Mouse (Mus musculus): ENCODE results near the gene Zfp988. TPM values are rescaled to one million over a fixed set of nuclear protein-coding genes. Genes with fewer than 3 reads are reported as not detected.
A peak's percentile ranks its signal among the peaks of the same experiment; 100 is the strongest.
"Not testable (repeated sequence)": the region's sequence is repeated elsewhere in the genome, so short reads cannot be mapped to it uniquely, and the experiment has no call there.

Gene Zfp988
- not detected in 2 replicates for polyA plus RNA-seq (2015; fragmentation: Nextera tagmentation; extraction: Ambion mirVana)

- not testable (repeated sequence) for H3K27me3 ChIP-seq (replicated peaks; ENCODE audit: insufficient read depth, low read length); ATAC-seq; H3K4me1 ChIP-seq (ENCODE audit: insufficient read depth, low read depth, low read length); H3K4me3 ChIP-seq (ENCODE audit: low read depth, low read length); H3K27ac ChIP-seq (ENCODE audit: low read length); H3K4me2 ChIP-seq (replicated peaks; ENCODE audit: low read depth, low read length); H3K9ac ChIP-seq (replicated peaks; ENCODE audit: low read depth); H3K9me3 ChIP-seq (ENCODE audit: low read length); H3K36me3 ChIP-seq (ENCODE audit: insufficient read depth, low read length)
- 86% methylated on average over 6 of the region's 6 CpGs for WGBS
- peak; percentile 4 for DNase-seq (ENCODE audit: low spot score)
These were observed at the start of gene Zfp988 for GRCm38 (mm10) chr4:147305436-147305835. Zfp988 (plus strand) TSS chr4:147305674.

GRCm38 (mm10) chr4:147262708-147263107 lies 42.8 kb upstream of the Zfp988 start:
- H3K4me3 ChIP-seq (ENCODE audit: low read depth, low read length); H3K27ac ChIP-seq (ENCODE audit: low read length); H3K9ac ChIP-seq (replicated peaks; ENCODE audit: low read depth); ATAC-seq; H3K36me3 ChIP-seq (ENCODE audit: insufficient read depth, low read length); H3K4me2 ChIP-seq (replicated peaks; ENCODE audit: low read depth, low read length); DNase-seq (ENCODE audit: low spot score); H3K27me3 ChIP-seq (replicated peaks; ENCODE audit: insufficient read depth, low read length); H3K9me3 ChIP-seq (ENCODE audit: low read length); H3K4me1 ChIP-seq (ENCODE audit: insufficient read depth, low read depth, low read length): not testable (repeated sequence)
- 88% methylated on average over 2 of the region's 3 CpGs for WGBS

- H3K27me3 ChIP-seq (replicated peaks; ENCODE audit: insufficient read depth, low read length); H3K9ac ChIP-seq (replicated peaks; ENCODE audit: low read depth); H3K9me3 ChIP-seq (ENCODE audit: low read length); H3K4me1 ChIP-seq (ENCODE audit: insufficient read depth, low read depth, low read length); H3K4me2 ChIP-seq (replicated peaks; ENCODE audit: low read depth, low read length); H3K36me3 ChIP-seq (ENCODE audit: insufficient read depth, low read length); H3K4me3 ChIP-seq (ENCODE audit: low read depth, low read length); ATAC-seq; DNase-seq (ENCODE audit: low spot score); H3K27ac ChIP-seq (ENCODE audit: low read length): not testable (repeated sequence)
- 89% methylated on average over 16 of the region's 17 CpGs for WGBS
These were observed 38.2 kb upstream of the Zfp988 start for GRCm38 (mm10) chr4:147267302-147267701.

- ATAC-seq; H3K36me3 ChIP-seq (ENCODE audit: insufficient read depth, low read length); DNase-seq (ENCODE audit: low spot score); H3K4me3 ChIP-seq (ENCODE audit: low read depth, low read length); H3K27me3 ChIP-seq (replicated peaks; ENCODE audit: insufficient read depth, low read length); H3K27ac ChIP-seq (ENCODE audit: low read length); H3K9me3 ChIP-seq (ENCODE audit: low read length); H3K9ac ChIP-seq (replicated peaks; ENCODE audit: low read depth); H3K4me1 ChIP-seq (ENCODE audit: insufficient read depth, low read depth, low read length); H3K4me2 ChIP-seq (replicated peaks; ENCODE audit: low read depth, low read length): not testable (repeated sequence)
- 87% methylated on average over 25 of the region's 25 CpGs for WGBS
These were observed 36.7 kb upstream of the Zfp988 start for GRCm38 (mm10) chr4:147268735-147269134.

GRCm38 (mm10) chr4:147270026-147270425 lies 35.4 kb upstream of the Zfp988 start:
- H3K9me3 ChIP-seq (ENCODE audit: low read length); H3K4me3 ChIP-seq (ENCODE audit: low read depth, low read length); H3K4me1 ChIP-seq (ENCODE audit: insufficient read depth, low read depth, low read length); DNase-seq (ENCODE audit: low spot score); H3K9ac ChIP-seq (replicated peaks; ENCODE audit: low read depth); H3K4me2 ChIP-seq (replicated peaks; ENCODE audit: low read depth, low read length); H3K27ac ChIP-seq (ENCODE audit: low read length); H3K36me3 ChIP-seq (ENCODE audit: insufficient read depth, low read length); ATAC-seq; H3K27me3 ChIP-seq (replicated peaks; ENCODE audit: insufficient read depth, low read length): not testable (repeated sequence)
- 78% methylated on average over 4 of the region's 4 CpGs for WGBS

- H3K27ac ChIP-seq (ENCODE audit: low read length); H3K4me3 ChIP-seq (ENCODE audit: low read depth, low read length); H3K4me2 ChIP-seq (replicated peaks; ENCODE audit: low read depth, low read length); ATAC-seq; H3K4me1 ChIP-seq (ENCODE audit: insufficient read depth, low read depth, low read length); DNase-seq (ENCODE audit: low spot score); H3K9me3 ChIP-seq (ENCODE audit: low read length); H3K27me3 ChIP-seq (replicated peaks; ENCODE audit: insufficient read depth, low read length); H3K36me3 ChIP-seq (ENCODE audit: insufficient read depth, low read length); H3K9ac ChIP-seq (replicated peaks; ENCODE audit: low read depth): not testable (repeated sequence)
- WGBS = 85% methylated on average over 11 of the region's 13 CpGs
These were observed 33.9 kb upstream of the Zfp988 start for GRCm38 (mm10) chr4:147271601-147272000.

DNA sequence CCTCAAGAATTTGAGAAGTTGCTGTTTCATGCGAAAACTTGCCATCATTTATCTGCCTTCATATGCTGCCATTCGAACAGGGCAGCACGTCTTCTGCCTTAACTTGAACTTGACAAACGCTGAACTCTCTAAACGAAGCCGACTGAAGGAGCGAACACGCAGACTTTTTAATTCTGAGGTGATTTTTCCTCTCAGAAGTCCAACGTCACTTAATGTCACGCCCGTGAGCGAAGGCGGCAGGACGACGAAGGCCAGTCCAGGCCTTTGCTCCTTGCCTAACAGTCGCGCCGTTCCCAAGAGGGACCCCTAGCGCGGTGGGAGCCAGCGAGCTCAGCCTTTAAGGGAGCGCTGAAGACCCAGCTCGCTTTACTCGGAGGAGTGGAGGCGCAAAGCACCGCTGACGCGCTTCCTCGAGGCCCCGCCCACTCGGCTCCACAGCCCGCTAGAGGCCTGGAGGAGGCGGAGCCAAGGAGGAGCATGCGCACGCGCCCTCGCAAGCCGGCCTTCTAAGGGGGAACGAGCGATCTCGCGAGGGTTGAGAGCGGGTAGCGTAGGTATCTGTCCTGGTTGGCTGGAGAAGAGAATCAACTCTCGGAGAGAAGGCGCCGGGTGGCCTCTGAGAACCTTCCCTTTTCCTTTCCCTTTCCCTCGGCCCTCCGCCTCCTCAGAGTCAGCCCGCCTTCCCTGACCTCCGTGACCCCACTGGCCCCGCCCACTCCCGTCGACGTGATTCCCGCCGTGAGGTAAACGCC lies 30.3 kb upstream of the Zfp988 start:
- H3K9ac ChIP-seq (replicated peaks; ENCODE audit: low read depth); H3K27ac ChIP-seq (ENCODE audit: low read length); H3K4me1 ChIP-seq (ENCODE audit: insufficient read depth, low read depth, low read length); DNase-seq (ENCODE audit: low spot score); H3K36me3 ChIP-seq (ENCODE audit: insufficient read depth, low read length); H3K4me2 ChIP-seq (replicated peaks; ENCODE audit: low read depth, low read length); H3K9me3 ChIP-seq (ENCODE audit: low read length); H3K4me3 ChIP-seq (ENCODE audit: low read depth, low read length); H3K27me3 ChIP-seq (replicated peaks; ENCODE audit: insufficient read depth, low read length): not testable (repeated sequence)
- 41% methylated on average over 47 of the region's 58 CpGs for WGBS
- peak; percentile 52; the same call in 1 of the 2 replicates for ATAC-seq

- not testable (repeated sequence) for H3K9ac ChIP-seq (replicated peaks; ENCODE audit: low read depth); H3K27me3 ChIP-seq (replicated peaks; ENCODE audit: insufficient read depth, low read length); H3K27ac ChIP-seq (ENCODE audit: low read length); H3K9me3 ChIP-seq (ENCODE audit: low read length); H3K4me3 ChIP-seq (ENCODE audit: low read depth, low read length); H3K36me3 ChIP-seq (ENCODE audit: insufficient read depth, low read length); ATAC-seq; DNase-seq (ENCODE audit: low spot score); H3K4me1 ChIP-seq (ENCODE audit: insufficient read depth, low read depth, low read length); H3K4me2 ChIP-seq (replicated peaks; ENCODE audit: low read depth, low read length)
- WGBS = 29% methylated on average over 49 of the region's 54 CpGs
These were observed 29.7 kb upstream of the Zfp988 start for GRCm38 (mm10) chr4:147275773-147276140.

DNA sequence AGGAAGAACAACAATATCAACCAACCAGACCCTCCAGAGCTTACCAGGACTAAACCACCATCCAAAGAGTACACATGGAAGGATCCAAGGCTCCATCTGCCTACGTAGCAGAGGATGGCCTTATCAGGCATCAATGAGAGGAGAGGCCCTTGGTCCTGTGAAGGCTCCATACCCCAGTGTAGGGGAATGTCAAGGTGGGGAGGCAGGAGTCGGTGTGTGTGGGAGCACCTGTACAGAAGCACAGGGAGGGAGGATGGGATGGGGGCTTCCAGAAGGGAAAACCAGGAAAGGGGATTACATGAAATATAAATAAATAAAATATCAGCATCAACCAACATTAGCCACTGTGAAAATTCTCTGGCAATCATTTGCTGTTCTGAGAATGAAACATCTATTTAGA lies 25.1 kb upstream of the Zfp988 start:
- H3K4me3 ChIP-seq (ENCODE audit: low read depth, low read length); H3K36me3 ChIP-seq (ENCODE audit: insufficient read depth, low read length); ATAC-seq; DNase-seq (ENCODE audit: low spot score); H3K27ac ChIP-seq (ENCODE audit: low read length); H3K9me3 ChIP-seq (ENCODE audit: low read length); H3K4me1 ChIP-seq (ENCODE audit: insufficient read depth, low read depth, low read length); H3K9ac ChIP-seq (replicated peaks; ENCODE audit: low read depth); H3K27me3 ChIP-seq (replicated peaks; ENCODE audit: insufficient read depth, low read length); H3K4me2 ChIP-seq (replicated peaks; ENCODE audit: low read depth, low read length): not testable (repeated sequence)
- WGBS = 67% methylated on average over 2 of the region's 2 CpGs

- not testable (repeated sequence) for H3K27me3 ChIP-seq (replicated peaks; ENCODE audit: insufficient read depth, low read length); ATAC-seq; H3K9ac ChIP-seq (replicated peaks; ENCODE audit: low read depth); H3K36me3 ChIP-seq (ENCODE audit: insufficient read depth, low read length); H3K4me2 ChIP-seq (replicated peaks; ENCODE audit: low read depth, low read length); DNase-seq (ENCODE audit: low spot score); H3K4me3 ChIP-seq (ENCODE audit: low read depth, low read length); H3K9me3 ChIP-seq (ENCODE audit: low read length); H3K27ac ChIP-seq (ENCODE audit: low read length); H3K4me1 ChIP-seq (ENCODE audit: insufficient read depth, low read depth, low read length)
- WGBS = 61% methylated on average over 3 of the region's 3 CpGs
These were observed 6.9 kb upstream of the Zfp988 start for GRCm38 (mm10) chr4:147298585-147298984.
